10 mouse cellular contexts compared by ENCODE assay signal in genomic region chr1:160259884-160260283, GRCm38 (mm10). TPM values are rescaled to one million over a fixed set of nuclear protein-coding genes. Genes with fewer than 3 reads are reported as not detected.
DNase-seq lines count a peak whose midpoint lies in the region; ATAC-seq lines count a peak whose summit lies in the region.
"Had no signal": no experiment of that assay in that cellular context is flagged by ENCODE, and none has a peak within 500 bp of the region (broad histone marks: within the 10 kb centered on the region; RNA-seq: fewer than 3 reads in every experiment).

No protein-coding gene starts in this region.

- H3K4me1 ChIP-seq in forebrain, embryonic 16.5 days (replicated peaks; ENCODE audit: control insufficient read depth, insufficient read depth, low read length) = peaks cover 14% of the 10 kb centered on the region
- H3K4me1 ChIP-seq: heart, embryonic 12.5 days had no signal

- H3K27me3 ChIP-seq in forebrain, embryonic 16.5 days (replicated peaks; ENCODE audit: control insufficient read depth, insufficient read depth, low read length) = no peaks in the 10 kb centered on the region
- H3K27me3 ChIP-seq: heart, embryonic 12.5 days had no signal

- H3K4me3 ChIP-seq in forebrain, embryonic 16.5 days (replicated peaks; ENCODE audit: low read length) = no peak overlapping the region
- H3K4me3 ChIP-seq: heart, embryonic 12.5 days; myocyte had no signal

- H3K27ac ChIP-seq in forebrain, embryonic 16.5 days (ENCODE audit: low read length) = no peak overlapping the region

- H3K9me3 ChIP-seq in forebrain, embryonic 16.5 days (ENCODE audit: control insufficient read depth, low read length) = no peaks in the 10 kb centered on the region
- H3K9me3 ChIP-seq: heart, embryonic 12.5 days had no signal

- H3K36me3 ChIP-seq in forebrain, embryonic 16.5 days (ENCODE audit: control insufficient read depth, insufficient read depth) = peaks cover 3% of the 10 kb centered on the region; the same call in 1 of the 2 replicates

- peak; percentile 93 for ATAC-seq in forebrain, embryonic 16.5 days
- no peak for ATAC-seq in frontal cortex, adult (ENCODE audit: low TSS enrichment)
- no peak for ATAC-seq in megakaryocyte-erythroid progenitor cell, adult 5-6 weeks (replicated peaks; ENCODE audit: low FRiP score, low TSS enrichment, poor library complexity, severe bottlenecking)
- no peak for ATAC-seq in inflammation-experienced regulatory T-cells, adult 6 months

- H3K4me2 ChIP-seq in forebrain, embryonic 16.5 days (ENCODE audit: low read length) = 0 out of 2 replicates have a peak overlapping the region, but pooled peaks have one; percentile 8
- H3K4me2 ChIP-seq: heart, embryonic 12.5 days had no signal

- DNase-seq in brain, adult 2 months (ENCODE audit: low read depth, low spot score) = peak; percentile 84
- DNase-seq in brain, embryonic 18.5 days (ENCODE audit: low read depth, low spot score) = peak; percentile 56
- peak; percentile 31 for DNase-seq in large intestine, adult 2 months (ENCODE audit: low read depth, low spot score)
- no peak for DNase-seq in adrenal gland, adult (ENCODE audit: inconsistent age in 2 of 2, low spot score in 1 of 2)

- H3K9ac ChIP-seq in forebrain, embryonic 16.5 days (replicated peaks; ENCODE audit: low read depth, low read length) = no peak overlapping the region
- H3K9ac ChIP-seq: heart, embryonic 12.5 days had no signal

- 31% methylated on average over 7 of the region's 7 CpGs for WGBS in forebrain, embryonic 16.5 days
- WGBS in large intestine, adult 2 months = 24% methylated on average over 7 of the region's 7 CpGs

RNA-seq across cellular contexts. Expression of gene Cacybp, which starts 47.2 kb away (rescaled TPM):
- 293 and 313 TPM in 2 replicates for polyA plus RNA-seq in forebrain, embryonic 16.5 days (2015; fragmentation: Nextera tagmentation; extraction: Ambion mirVana)
- polyA plus RNA-seq in large intestine, adult 2 months (2012; rRNA removed) = 5.1 and 7.9 TPM in 2 replicates
- 190 and 235 TPM in 2 replicates for total RNA-seq in megakaryocyte-erythroid progenitor cell, adult 5-6 weeks (2014; fragmentation: Nextera tagmentation)
- total RNA-seq in megakaryocyte-erythroid progenitor cell, adult 5-6 weeks (2017) = 361 and 387 TPM in 2 replicates
- polyA plus RNA-seq in inflammation-experienced regulatory T-cells, adult 6 months (2017; shearing (Covaris generic)) = 100 to 1,000 TPM in 2 of 3 experiments, 10 to 100 TPM in 1; 88.4 to 163 (median 107) TPM

Comparison
In these comparisons a context has a peak if more than half of its experiments do, and no peak if none do; other contexts are left out.
1. DNase-seq: peak in brain, adult 2 months (single experiment), brain, embryonic 18.5 days (single experiment) and large intestine, adult 2 months (single experiment); none in adrenal gland, adult (0 of 2).
2. RNA of gene Cacybp, which starts 47.2 kb away (polyA plus RNA-seq): 293 to 313 TPM in forebrain, embryonic 16.5 days and 88.4 to 163 TPM in inflammation-experienced regulatory T-cells, adult 6 months; 5.1 to 7.9 TPM in large intestine, adult 2 months; every median in the first group is over 10 times any median in the second.